Mouse (Mus musculus): ENCODE data around the gene Prdx5. TPM values are rescaled to one million over a fixed set of nuclear protein-coding genes. Genes with fewer than 3 reads are reported as not detected.

The Prdx5 gene
- 177 and 235 TPM in 2 replicates for polyA plus RNA-seq (2014; fragmentation: Nextera tagmentation; extraction: Ambion mirVana)

- ATAC-seq (ENCODE audit: low FRiP score, low TSS enrichment) = peak; percentile 87
- peak within 1 kb of the TSS; percentile 72 for H3K9ac ChIP-seq (ENCODE audit: low read depth, low read length)
- H3K4me1 ChIP-seq (ENCODE audit: control insufficient read depth, insufficient read depth, low read length) = peaks cover 21% of the 10 kb centered on the region; the same call in 1 of the 2 replicates
- no peaks in the 10 kb centered on the region for H3K9me3 ChIP-seq (ENCODE audit: control insufficient read depth, low read length)
- WGBS = under 1% methylated on average over 65 of the region's 65 CpGs
- peaks cover 53% of the 10 kb centered on the region for H3K36me3 ChIP-seq (ENCODE audit: control insufficient read depth, insufficient read depth, low read length)
- peak within 1 kb of the TSS; percentile 93 for H3K27ac ChIP-seq (ENCODE audit: low read depth, low read length)
- peak within 1 kb of the TSS; percentile 88 for H3K4me2 ChIP-seq (replicated peaks; ENCODE audit: low read depth, low read length)
- H3K27me3 ChIP-seq (ENCODE audit: control insufficient read depth, insufficient read depth, low read length) = no peaks in the 10 kb centered on the region
- peak within 1 kb of the TSS; percentile 73 for H3K4me3 ChIP-seq (ENCODE audit: low read length)
These were observed at the start of gene Prdx5, which contains the start of gene Trmt112 for GRCm38 (mm10) chr19:6909507-6910289. Gene Prdx5, minus strand, starts transcription at chr19:6910106. Gene Trmt112, plus strand, starts transcription at chr19:6909698.

GRCm38 (mm10) chr19:6956461-6956860 is 46.6 kb upstream of the Prdx5 start:
- no peaks in the 10 kb centered on the region for H3K27me3 ChIP-seq (ENCODE audit: control insufficient read depth, insufficient read depth, low read length)
- ATAC-seq (ENCODE audit: low FRiP score, low TSS enrichment) = no peak
- H3K4me3 ChIP-seq (ENCODE audit: low read length) = no peak overlapping the region
- no peak overlapping the region for H3K9ac ChIP-seq (ENCODE audit: low read depth, low read length)
- H3K4me2 ChIP-seq (replicated peaks; ENCODE audit: low read depth, low read length) = no peak overlapping the region
- 90% methylated on average over 10 of the region's 10 CpGs for WGBS
- H3K36me3 ChIP-seq (ENCODE audit: control insufficient read depth, insufficient read depth, low read length) = peaks cover 72% of the 10 kb centered on the region
- H3K9me3 ChIP-seq (ENCODE audit: control insufficient read depth, low read length) = no peaks in the 10 kb centered on the region
- H3K27ac ChIP-seq (ENCODE audit: low read depth, low read length) = no peak overlapping the region
- peaks cover 11% of the 10 kb centered on the region for H3K4me1 ChIP-seq (ENCODE audit: control insufficient read depth, insufficient read depth, low read length)

GRCm38 (mm10) chr19:6955424-6955823 is 45.5 kb upstream of the Prdx5 start:
- H3K9me3 ChIP-seq (ENCODE audit: control insufficient read depth, low read length) = no peaks in the 10 kb centered on the region
- no peak overlapping the region for H3K4me3 ChIP-seq (ENCODE audit: low read length)
- H3K4me1 ChIP-seq (ENCODE audit: control insufficient read depth, insufficient read depth, low read length) = peaks cover 11% of the 10 kb centered on the region
- no peaks in the 10 kb centered on the region for H3K27me3 ChIP-seq (ENCODE audit: control insufficient read depth, insufficient read depth, low read length)
- no peak overlapping the region for H3K9ac ChIP-seq (ENCODE audit: low read depth, low read length)
- WGBS = 81% methylated on average over 7 of the region's 7 CpGs
- H3K36me3 ChIP-seq (ENCODE audit: control insufficient read depth, insufficient read depth, low read length) = peaks cover 69% of the 10 kb centered on the region
- H3K4me2 ChIP-seq (replicated peaks; ENCODE audit: low read depth, low read length) = no peak overlapping the region
- ATAC-seq (ENCODE audit: low FRiP score, low TSS enrichment) = no peak
- no peak overlapping the region for H3K27ac ChIP-seq (ENCODE audit: low read depth, low read length)

- H3K9ac ChIP-seq (ENCODE audit: low read depth, low read length) = no peak overlapping the region
- no peak for ATAC-seq (ENCODE audit: low FRiP score, low TSS enrichment)
- no peaks in the 10 kb centered on the region for H3K27me3 ChIP-seq (ENCODE audit: control insufficient read depth, insufficient read depth, low read length)
- WGBS = 54% methylated on average over 9 of the region's 9 CpGs
- no peaks in the 10 kb centered on the region for H3K9me3 ChIP-seq (ENCODE audit: control insufficient read depth, low read length)
- no peak overlapping the region for H3K4me3 ChIP-seq (ENCODE audit: low read length)
- no peak overlapping the region for H3K27ac ChIP-seq (ENCODE audit: low read depth, low read length)
- H3K4me1 ChIP-seq (ENCODE audit: control insufficient read depth, insufficient read depth, low read length) = peaks cover 15% of the 10 kb centered on the region
- H3K36me3 ChIP-seq (ENCODE audit: control insufficient read depth, insufficient read depth, low read length) = peaks cover 55% of the 10 kb centered on the region
- H3K4me2 ChIP-seq (replicated peaks; ENCODE audit: low read depth, low read length) = no peak overlapping the region
These were observed 44.1 kb upstream of the Prdx5 start for GRCm38 (mm10) chr19:6954046-6954445.

- Histone ChIP-seq H3K27ac (ENCODE audit: low read depth, low read length) (peak overlapping the region; percentile 98; the same call in 1 of the 2 replicates), H3K4me3 (ENCODE audit: low read length) (peak overlapping the region; percentile 65; the same call in 1 of the 2 replicates), H3K9me3 (ENCODE audit: control insufficient read depth, low read length) (no peaks in the 10 kb centered on the region), H3K27me3 (ENCODE audit: control insufficient read depth, insufficient read depth, low read length) (no peaks in the 10 kb centered on the region), H3K4me2 (replicated peaks; ENCODE audit: low read depth, low read length) (peak overlapping the region; percentile 93), H3K36me3 (ENCODE audit: control insufficient read depth, insufficient read depth, low read length) (peaks cover 43% of the 10 kb centered on the region), H3K9ac (ENCODE audit: low read depth, low read length) (no peak overlapping the region; the same call in 1 of the 2 replicates), H3K4me1 (ENCODE audit: control insufficient read depth, insufficient read depth, low read length) (peaks cover 15% of the 10 kb centered on the region)
- no peak for ATAC-seq (ENCODE audit: low FRiP score, low TSS enrichment)
- 13% methylated on average over 3 of the region's 3 CpGs for WGBS
These were observed 42.8 kb upstream of the Prdx5 start for GRCm38 (mm10) chr19:6952712-6953037.

- Histone ChIP-seq H3K36me3 (ENCODE audit: control insufficient read depth, insufficient read depth, low read length) (peaks cover 38% of the 10 kb centered on the region), H3K4me2 (replicated peaks; ENCODE audit: low read depth, low read length) (peak overlapping the region; percentile 93), H3K9me3 (ENCODE audit: control insufficient read depth, low read length) (no peaks in the 10 kb centered on the region), H3K4me1 (ENCODE audit: control insufficient read depth, insufficient read depth, low read length) (peaks cover 15% of the 10 kb centered on the region), H3K9ac (ENCODE audit: low read depth, low read length) (peak overlapping the region; percentile 73), H3K27me3 (ENCODE audit: control insufficient read depth, insufficient read depth, low read length) (no peaks in the 10 kb centered on the region), H3K27ac (ENCODE audit: low read depth, low read length) (peak overlapping the region; percentile 98), H3K4me3 (ENCODE audit: low read length) (peak overlapping the region; percentile 65)
- 2% methylated on average over 31 of the region's 31 CpGs for WGBS
- ATAC-seq (ENCODE audit: low FRiP score, low TSS enrichment) = peak; percentile 25
These were observed 42.2 kb upstream of the Prdx5 start for GRCm38 (mm10) chr19:6951994-6952711.

- H3K4me2 ChIP-seq (replicated peaks; ENCODE audit: low read depth, low read length) = peak overlapping the region; percentile 93
- H3K27me3 ChIP-seq (ENCODE audit: control insufficient read depth, insufficient read depth, low read length) = no peaks in the 10 kb centered on the region
- H3K27ac ChIP-seq (ENCODE audit: low read depth, low read length) = peak overlapping the region; percentile 98
- peak overlapping the region; percentile 65 for H3K4me3 ChIP-seq (ENCODE audit: low read length)
- peaks cover 31% of the 10 kb centered on the region for H3K36me3 ChIP-seq (ENCODE audit: control insufficient read depth, insufficient read depth, low read length)
- under 1% methylated on average over 35 of the region's 35 CpGs for WGBS
- H3K4me1 ChIP-seq (ENCODE audit: control insufficient read depth, insufficient read depth, low read length) = peaks cover 15% of the 10 kb centered on the region
- peak overlapping the region; percentile 73 for H3K9ac ChIP-seq (ENCODE audit: low read depth, low read length)
- H3K9me3 ChIP-seq (ENCODE audit: control insufficient read depth, low read length) = no peaks in the 10 kb centered on the region
- peak; percentile 80 for ATAC-seq (ENCODE audit: low FRiP score, low TSS enrichment)
These were observed 41.6 kb upstream of the Prdx5 start for GRCm38 (mm10) chr19:6951381-6951968.

GRCm38 (mm10) chr19:6950613-6951153 is 40.8 kb upstream of the Prdx5 start:
- H3K9ac ChIP-seq (ENCODE audit: low read depth, low read length) = peak overlapping the region; percentile 73
- ATAC-seq (ENCODE audit: low FRiP score, low TSS enrichment) = peak; percentile 48
- no peaks in the 10 kb centered on the region for H3K27me3 ChIP-seq (ENCODE audit: control insufficient read depth, insufficient read depth, low read length)
- H3K4me3 ChIP-seq (ENCODE audit: low read length) = peak overlapping the region; percentile 65
- no peaks in the 10 kb centered on the region for H3K9me3 ChIP-seq (ENCODE audit: control insufficient read depth, low read length)
- peaks cover 15% of the 10 kb centered on the region for H3K4me1 ChIP-seq (ENCODE audit: control insufficient read depth, insufficient read depth, low read length)
- peak overlapping the region; percentile 98 for H3K27ac ChIP-seq (ENCODE audit: low read depth, low read length)
- H3K4me2 ChIP-seq (replicated peaks; ENCODE audit: low read depth, low read length) = peak overlapping the region; percentile 93
- WGBS = 1% methylated on average over 28 of the region's 28 CpGs
- H3K36me3 ChIP-seq (ENCODE audit: control insufficient read depth, insufficient read depth, low read length) = peaks cover 26% of the 10 kb centered on the region

Data from kidney, embryonic 14.5 days (tissue).